Mouse (Mus musculus): ENCODE measurements around the gene 4930447F04Rik.

The 4930447F04Rik gene

GRCm38 (mm10) chrX:66304124-66304523 is at the start of gene 4930447F04Rik:
TSS of gene 4930447F04Rik (minus strand) at chrX:66304224.
- no peak for DNase-seq
